Mouse (Mus musculus) cerebellum, adult 18-20 months (tissue): ENCODE results near the gene Vmn1r4.

ENCODE experiments used
- DNase-seq, 2 experiments: peaks; one replicate each; pipeline ENCODE4 v3.0.0; 2021

Vmn1r4 gene

DNA sequence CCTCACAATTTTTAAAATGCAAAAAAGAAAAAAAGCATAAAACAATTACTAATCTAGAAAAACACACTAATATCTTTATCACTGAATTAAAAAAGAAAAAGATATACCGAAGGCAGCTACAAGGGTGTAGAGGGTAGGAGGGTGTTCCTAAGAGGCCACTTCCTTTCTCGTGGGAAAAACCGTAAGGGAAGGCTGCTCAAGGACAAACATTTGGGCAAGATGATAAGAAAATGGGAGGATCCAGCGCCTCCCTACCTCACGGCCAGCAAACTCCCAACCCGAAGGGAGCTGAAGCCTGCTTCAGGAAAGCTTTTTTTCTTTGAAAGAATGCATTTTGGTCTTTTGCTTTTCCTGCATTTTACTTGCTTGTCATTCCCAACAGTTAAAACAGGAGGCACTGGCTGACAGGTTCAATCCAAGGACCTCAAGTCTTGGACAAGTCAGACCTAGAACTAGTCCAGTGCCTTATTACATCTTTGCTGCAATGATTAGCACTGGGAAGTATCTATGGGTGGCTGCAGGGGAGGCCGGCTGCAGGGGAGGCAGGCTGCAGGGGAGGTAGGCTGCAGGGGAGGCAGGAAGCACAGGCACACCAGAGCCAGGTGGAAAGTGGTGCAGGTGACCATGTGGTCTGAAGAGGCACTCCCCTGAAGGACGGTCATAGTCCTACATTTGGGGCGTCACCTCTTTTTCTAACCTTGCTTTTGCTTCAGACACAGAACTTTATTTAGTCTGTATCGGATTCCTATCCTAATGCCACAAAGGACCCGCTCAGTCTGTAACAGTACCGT, 6.0 kb upstream of the Vmn1r4 start:
- DNase-seq = no peak

DNA sequence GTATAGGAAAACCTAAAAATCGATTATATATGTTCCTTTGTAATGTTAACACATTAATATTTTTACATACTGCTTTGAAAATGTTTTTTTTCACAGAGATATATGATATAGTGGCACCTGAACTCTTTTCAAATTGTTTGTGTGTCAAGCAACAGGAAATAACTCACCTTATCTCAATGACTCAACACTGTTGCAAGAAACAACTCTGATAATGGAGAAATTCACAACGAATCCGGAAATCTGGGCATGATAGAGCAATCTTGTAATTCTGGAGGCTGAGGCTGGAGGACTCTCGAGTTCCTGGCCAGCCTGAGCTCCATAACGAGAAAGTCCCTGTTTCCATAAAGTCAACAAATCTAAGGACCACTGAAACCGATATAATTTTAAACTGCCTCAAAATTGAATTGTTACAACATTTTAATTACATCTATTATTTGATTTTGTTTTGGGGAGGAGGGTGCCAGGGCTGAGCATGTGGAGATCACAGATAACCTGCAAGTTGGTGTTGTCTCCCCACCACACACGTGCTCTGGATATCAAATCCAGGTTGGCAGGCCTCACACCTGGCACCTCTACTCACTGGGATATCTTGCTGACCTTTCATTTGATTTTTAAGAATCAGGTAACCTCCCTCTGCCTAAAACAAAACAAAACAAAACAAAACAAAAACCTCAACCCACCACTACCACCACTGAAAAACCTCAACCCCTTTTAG, 4.3 kb upstream of the Vmn1r4 start:
- no peak for DNase-seq

DNA sequence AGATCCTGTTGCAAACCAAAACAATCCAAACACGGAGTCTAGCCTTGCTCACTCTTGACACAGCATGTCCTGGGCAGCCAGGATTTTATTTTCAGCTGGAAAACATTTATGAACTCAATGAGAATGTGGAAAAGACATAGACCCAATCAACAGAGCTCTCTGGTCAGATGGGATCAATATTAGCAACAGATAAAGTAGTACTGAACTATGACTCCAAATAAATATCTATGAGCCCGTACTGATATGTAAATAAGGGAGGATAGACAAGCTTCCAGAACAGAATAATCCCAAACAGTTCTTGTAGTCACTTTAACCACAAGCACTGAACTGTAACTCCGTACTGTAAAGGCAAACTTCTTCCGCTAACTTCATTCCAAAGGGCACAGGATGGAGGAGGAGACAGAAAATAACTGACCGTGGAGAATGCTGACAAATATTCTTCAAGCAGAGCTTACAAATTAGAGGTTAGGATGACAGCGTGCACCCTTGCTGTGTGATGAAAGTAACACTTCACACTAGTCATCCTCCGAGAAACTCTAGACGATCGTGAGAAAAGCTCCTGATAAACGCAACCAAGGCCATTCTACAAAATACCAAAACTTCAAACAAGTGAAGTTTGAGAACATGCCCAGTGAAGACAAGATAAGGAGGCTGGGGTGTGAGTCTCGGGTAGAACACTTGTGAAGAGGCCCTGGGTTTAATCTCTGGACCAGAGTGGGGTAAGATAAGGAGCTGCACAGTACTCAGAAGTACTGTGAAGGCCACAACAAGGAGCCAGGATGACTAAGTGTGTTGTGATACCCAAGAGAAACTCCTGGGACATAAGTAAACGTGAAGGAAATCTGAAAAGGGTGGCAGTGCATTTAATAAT, 3.4 kb upstream of the Vmn1r4 start:
- DNase-seq = no peak

DNA sequence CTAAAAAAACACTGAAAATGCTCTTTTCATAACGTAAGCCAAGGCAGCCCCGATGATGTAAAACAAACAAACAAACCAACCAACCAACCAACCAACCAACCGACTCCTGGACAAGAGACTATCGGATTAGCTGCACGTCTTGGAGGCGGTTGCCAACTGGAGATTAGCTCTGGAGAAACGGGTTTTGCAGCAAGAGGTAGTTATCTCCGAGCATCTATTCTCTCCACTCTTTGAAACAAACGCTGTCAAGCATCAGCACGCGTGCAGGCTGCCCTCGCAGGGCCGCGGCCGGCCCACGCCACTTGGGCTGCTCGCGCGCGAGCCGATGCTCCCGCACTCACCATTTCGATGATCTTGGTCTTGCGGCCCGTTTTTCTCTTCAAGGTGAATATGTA, 487 bp upstream of the Vmn1r4 start:
- DNase-seq = no peak

DNA sequence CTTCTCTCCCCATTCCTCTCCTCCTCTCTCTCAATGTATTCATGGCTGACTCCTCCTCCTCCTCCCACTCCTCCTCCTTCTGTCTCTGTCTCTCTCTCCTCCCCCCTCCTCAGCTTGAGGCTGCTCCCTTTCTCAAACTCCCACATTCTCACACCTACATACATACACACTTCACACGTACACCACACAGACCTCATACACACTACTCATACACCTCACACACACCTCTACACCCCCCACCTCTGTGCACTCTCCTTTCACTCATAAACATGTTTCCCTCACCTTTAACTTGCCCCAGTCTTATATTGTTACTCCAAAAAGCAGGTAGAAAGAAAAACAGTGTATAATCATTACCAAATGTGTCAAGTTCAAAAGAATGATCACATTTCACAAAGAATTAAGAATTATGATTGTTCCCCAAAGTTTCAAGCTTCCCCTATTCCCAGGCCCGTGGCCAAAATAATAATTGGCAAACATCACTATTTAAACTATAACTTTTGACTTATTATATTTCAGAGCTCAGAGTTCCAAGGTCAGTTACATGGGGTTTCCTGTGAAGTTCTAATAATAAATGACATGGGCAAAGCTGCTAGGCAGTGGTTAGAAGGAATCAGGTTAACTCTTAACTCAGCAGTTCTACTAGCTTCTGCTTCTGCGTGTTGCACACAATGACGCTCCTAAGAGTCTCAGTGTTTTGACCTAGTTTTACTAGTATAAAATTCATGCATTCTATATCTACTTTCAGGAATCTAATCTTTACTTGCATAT, 8.0 kb downstream of the Vmn1r4 start:
- DNase-seq = no peak

DNA sequence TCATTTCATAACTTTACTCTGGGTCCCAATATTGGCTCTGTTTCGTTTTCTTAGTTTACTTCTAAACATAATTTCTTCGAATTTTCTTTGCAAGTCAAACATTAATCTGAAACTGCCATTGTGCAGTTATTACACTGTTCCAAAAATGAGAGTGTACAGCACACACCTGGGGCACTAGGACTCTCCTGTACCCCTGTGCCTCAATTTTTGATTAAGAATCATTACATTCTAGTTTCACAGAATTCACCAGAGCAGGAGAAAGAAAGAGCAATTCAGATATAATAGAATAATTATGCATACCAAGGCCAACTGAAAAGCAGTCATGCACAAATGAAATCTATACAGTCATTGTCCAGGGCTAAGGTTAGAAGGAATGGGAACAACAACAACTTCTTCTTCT, 8.6 kb downstream of the Vmn1r4 start:
- DNase-seq = no peak

DNA sequence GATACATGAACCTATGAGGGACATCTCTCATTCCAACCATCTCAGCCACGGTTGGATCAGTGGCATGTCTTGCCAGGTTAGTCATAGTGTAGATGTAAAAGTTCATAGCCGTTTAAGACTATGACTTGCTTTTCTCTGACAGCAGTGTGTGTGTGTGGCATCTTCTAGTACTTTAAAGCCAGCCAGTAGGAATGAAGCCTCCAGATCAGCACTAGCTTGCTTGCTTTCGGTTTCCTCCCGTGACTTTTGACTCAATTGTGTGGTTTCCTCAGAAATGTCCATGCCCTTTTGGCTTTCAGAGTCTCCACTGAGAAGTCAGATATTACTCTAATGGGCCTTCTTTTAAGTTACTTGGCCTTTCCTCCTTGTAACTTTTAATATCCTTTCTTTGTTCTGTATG, 10.6 kb downstream of the Vmn1r4 start:
- no peak for DNase-seq

DNA sequence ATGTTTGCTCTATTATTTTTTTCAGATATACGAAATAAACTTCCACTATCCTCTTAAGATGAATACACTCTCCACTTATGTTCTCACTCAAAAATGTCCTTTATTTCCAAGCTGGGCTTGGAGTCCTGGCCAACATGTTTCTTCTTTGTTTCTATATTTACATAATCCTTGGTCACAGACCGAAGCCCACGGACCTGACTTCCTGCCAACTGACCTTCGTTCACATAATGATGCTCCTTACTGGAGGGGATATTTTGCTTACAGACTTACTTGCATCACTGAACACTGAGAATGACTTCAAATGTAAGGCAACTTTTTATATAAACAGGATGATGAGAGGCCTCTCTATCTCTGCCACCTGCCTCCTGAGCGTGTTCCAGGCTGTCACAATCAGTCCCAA, 32.6 kb downstream of the Vmn1r4 start:
- no peak for DNase-seq

DNA sequence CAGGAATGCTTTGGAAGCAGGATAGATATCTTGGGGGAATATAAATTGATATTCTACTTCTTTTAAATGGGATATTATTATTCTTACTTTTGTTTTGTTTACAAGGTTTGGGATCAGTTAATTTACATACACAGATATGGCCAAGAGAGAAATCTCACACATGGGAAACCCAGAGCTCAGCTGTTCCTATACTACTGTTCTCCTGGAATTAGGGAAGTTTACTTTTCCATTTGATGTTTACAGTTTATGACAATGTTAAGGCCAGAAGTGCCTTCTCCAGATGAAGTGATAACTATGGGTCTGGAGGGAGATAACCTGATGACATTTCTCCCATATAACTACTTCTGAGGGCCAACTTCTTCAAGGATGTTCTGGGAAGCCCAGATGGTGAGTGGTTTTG, 46.2 kb downstream of the Vmn1r4 start, which contains the start of gene Vmn1r5:
TSS of gene Vmn1r5 (plus strand) at position 301 of the 400 bp plus-strand sequence.
- no peak for DNase-seq

DNA sequence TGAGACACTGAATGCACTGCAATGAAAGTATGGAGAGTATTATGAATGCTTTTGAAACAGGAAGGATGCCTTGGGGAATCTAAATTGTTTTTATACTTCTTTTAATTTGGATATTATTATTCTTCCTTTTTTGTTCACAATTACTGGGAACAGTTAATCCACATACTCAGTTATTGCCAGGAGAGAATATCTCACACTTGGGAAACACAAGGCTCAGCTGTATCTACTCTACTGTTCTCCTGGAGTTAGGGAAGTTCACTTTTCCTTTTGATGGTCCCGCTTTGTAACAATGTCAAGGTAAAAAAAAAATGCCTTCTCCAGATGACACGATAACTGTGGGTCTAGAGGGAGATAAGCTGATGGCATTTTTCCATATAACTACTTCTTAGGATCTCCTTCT, 73.1 kb downstream of the Vmn1r4 start, which contains the start of gene Vmn1r6:
TSS of gene Vmn1r6 (plus strand) at position 301 of the 400 bp plus-strand sequence.
- no peak for DNase-seq
